Mouse (Mus musculus) heart, postnatal 0 days (tissue): ENCODE results near the gene Cask.

Experiments used
- CTCF ChIP-seq: IDR thresholded peaks from 2 replicates; pipeline ENCODE4 v1.5.1; 2016; ENCODE audit warnings: antibody characterized with exemption, control low read depth, low read depth
- EP300 ChIP-seq: IDR thresholded peaks from 2 replicates; pipeline ENCODE4 v1.6.1; 2016; ENCODE audit warnings: antibody characterized with exemption, low read depth

- TF ChIP-seq CTCF (no peak), EP300 (no peak)
Measured at GRCm38 (mm10) chrX:13631599-13632283, 219.4 kb downstream of the Cask start, which contains the start of gene Gpr34.
